Mouse (Mus musculus): Measurements from ENCODE around the gene C77080. TPM values are rescaled to one million over a fixed set of nuclear protein-coding genes. Genes with fewer than 3 reads are reported as not detected.
"Not testable (repeated sequence)": the region's sequence is repeated elsewhere in the genome, so short reads cannot be mapped to it uniquely, and the experiment has no call there.

C77080 gene
- polyA plus RNA-seq, 1 experiment from 2014 or later, result 10.0 TPM

GRCm38 (mm10) chr4:129226441-129226963, 34.7 kb downstream of the C77080 start:
- H3K27me3 ChIP-seq, result no peaks in the 10 kb centered on the region
- H3K4me2 ChIP-seq (replicated peaks), result peak overlapping the region; percentile 40
- peak overlapping the region; percentile 51 for H3K27ac ChIP-seq (replicated peaks)
- peaks cover 63% of the 10 kb centered on the region for H3K4me1 ChIP-seq
- 18% methylated on average over 5 of the region's 5 CpGs for WGBS
- H3K9ac ChIP-seq, result no peak overlapping the region
- no peaks in the 10 kb centered on the region for H3K9me3 ChIP-seq (replicated peaks)
- ATAC-seq (ENCODE audit: insufficient number of reproducible peaks, low FRiP score, low TSS enrichment, low read depth), result peak; percentile 16; the same call in 1 of the 2 replicates
- peaks cover 17% of the 10 kb centered on the region for H3K36me3 ChIP-seq
- H3K4me3 ChIP-seq (replicated peaks), result peak overlapping the region; percentile 27

- no peak overlapping the region for H3K9ac ChIP-seq
- peak overlapping the region; percentile 51 for H3K27ac ChIP-seq (replicated peaks)
- ATAC-seq (ENCODE audit: insufficient number of reproducible peaks, low FRiP score, low TSS enrichment, low read depth), result no peak
- H3K36me3 ChIP-seq, result peaks cover 26% of the 10 kb centered on the region
- no peaks in the 10 kb centered on the region for H3K27me3 ChIP-seq
- peaks cover 67% of the 10 kb centered on the region for H3K4me1 ChIP-seq
- H3K9me3 ChIP-seq (replicated peaks), result no peaks in the 10 kb centered on the region
- no peak overlapping the region for H3K4me2 ChIP-seq (replicated peaks)
- 90% methylated on average over 12 of the region's 12 CpGs for WGBS
- no peak overlapping the region for H3K4me3 ChIP-seq (replicated peaks)
Measured at GRCm38 (mm10) chr4:129225315-129225714, 35.9 kb downstream of the C77080 start.

DNA sequence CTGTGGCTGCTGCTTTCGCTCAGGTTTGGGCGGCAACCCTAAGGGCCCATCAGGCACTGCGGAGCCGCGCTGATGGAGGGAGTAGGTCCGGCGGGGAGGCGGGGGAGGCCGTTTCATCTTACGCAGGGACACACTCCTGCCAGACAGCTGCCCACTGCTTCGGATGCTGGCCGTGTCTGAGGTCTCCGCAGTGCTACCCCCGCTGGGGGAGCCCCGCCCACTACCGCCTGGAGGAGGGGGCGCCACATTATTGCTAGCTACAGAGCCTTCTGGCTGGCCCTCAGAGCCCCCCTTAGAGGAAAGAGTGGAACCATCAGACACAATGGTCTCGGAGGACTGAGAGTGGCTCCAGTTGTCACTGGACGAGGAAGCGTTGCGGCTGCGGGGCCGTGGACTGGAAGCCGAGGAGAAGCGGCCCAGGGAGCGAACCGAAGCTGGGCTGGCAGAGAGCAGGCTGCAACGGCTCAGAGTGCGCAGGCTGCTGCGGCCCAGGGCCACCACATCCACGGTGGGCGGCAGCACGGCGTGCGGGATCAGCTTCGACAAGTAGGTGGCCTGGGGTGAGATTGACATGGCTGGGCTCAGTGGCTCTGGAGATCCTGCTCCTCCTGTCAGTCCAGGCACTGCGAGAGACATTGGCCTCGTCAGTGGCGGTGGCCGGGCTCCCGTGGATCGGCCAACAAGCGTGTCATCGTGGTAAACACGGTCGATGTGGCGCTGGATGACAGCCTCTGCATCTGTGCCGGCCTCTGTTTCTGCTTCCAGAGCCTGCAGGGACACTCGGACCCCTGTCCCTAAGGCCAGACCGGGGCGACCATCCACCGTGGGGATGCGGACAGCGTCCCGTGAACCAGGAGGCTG, 37.6 kb downstream of the C77080 start:
- Histone ChIP-seq H3K27me3 (no peaks in the 10 kb centered on the region), H3K4me3 (replicated peaks) (no peak overlapping the region; the same call in 1 of the 2 replicates), H3K4me1 (peaks cover 82% of the 10 kb centered on the region), H3K9me3 (replicated peaks) (no peaks in the 10 kb centered on the region), H3K36me3 (peaks cover 40% of the 10 kb centered on the region), H3K4me2 (replicated peaks) (peak overlapping the region; percentile 38), H3K9ac (no peak overlapping the region), H3K27ac (replicated peaks) (no peak overlapping the region)
- 0 out of 2 replicates have a peak, but pooled peaks have one; percentile 22 for ATAC-seq (ENCODE audit: insufficient number of reproducible peaks, low FRiP score, low TSS enrichment, low read depth)
- WGBS, result 37% methylated on average over 55 of the region's 55 CpGs

DNA sequence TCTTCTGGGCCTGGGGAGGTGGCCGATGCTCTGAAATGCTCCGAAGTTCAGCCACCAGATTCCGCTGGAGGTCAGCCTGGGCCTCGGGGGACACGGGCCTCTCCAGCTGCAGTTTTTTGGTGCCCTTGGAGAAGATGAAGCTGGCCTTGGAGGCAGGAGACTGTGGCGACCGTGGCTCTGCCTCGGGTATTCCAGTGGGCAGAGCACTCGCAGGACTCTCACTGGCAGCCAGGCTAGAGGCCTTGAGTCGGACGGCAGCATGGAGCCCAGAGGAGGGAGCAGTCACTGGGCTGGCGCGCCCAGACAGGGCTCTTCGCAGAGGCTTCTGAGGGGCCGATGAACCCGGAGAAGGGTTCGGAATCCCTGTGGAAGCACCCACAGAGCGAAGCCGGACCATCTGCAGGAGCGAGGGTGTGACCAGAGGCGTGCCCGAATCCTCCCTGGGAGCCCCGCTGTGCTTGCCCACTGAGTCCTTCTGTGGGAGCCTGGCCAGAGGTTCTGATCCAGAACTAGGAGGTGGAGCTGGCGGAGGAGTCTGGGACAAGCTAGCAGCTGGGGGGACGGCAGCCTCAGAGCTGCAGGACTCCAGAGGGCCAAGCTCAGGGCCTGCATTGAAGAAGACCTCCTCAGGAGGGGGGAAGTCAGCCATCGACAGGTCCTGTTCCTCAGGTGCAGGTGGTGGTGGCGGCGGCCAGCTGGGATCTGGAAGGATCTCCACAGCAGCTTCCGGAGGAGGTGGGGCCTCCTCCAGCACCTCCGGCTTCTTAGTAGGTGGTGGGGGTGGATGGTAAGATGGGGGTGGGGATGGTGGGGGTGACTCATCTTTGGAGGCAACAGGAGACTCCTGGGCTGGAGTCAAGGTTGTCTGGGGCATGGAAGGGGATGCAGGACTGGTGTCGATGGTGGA, 38.9 kb downstream of the C77080 start:
- H3K9ac ChIP-seq, result no peak overlapping the region

DNA sequence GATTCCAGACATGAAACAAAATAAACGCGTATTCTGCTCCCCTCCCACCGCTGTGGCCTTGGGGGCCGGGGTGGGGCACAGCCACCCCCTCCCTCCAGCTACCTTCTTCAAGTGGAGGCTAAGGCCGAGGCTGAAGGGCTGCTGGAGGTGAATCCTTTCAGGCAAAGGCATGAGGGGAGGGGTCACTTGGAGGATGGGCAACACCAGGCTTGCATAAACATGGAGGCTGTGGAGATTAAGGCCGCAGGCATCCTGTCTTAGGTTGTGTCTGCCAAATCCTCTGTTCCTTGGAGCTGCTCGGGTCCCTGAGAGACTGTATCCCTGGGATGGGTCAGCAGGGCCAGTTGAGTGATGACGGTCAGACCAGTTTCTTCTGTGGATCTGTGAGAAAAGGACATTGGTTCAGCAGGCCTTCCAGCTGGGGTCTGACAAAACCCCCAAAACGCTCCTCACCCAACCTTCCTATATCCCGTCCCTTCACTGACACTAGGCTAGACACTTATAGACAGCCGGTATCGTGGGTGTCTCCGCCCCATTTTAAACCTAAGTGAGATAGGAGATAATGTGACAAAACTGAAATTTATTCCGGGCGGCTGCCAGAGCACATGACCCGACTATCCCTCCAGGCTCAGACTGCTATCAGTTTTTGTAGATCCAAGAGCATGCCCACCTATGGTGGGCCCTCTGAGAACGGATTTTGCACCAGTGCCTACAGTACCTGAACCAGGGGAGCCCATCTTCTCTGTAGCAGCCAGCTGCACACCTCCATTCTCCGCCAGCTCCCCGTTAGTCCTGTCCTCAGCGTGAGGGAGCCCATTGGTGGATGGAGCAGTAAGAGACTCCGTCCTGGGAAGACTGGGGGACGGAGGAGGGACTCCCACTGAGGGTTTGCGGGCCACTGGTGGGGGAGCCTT, 39.9 kb downstream of the C77080 start:
- peaks cover 63% of the 10 kb centered on the region for H3K36me3 ChIP-seq
- H3K9ac ChIP-seq, result no peak overlapping the region
- no peaks in the 10 kb centered on the region for H3K27me3 ChIP-seq
- H3K4me2 ChIP-seq (replicated peaks), result no peak overlapping the region
- ATAC-seq (ENCODE audit: insufficient number of reproducible peaks, low FRiP score, low TSS enrichment, low read depth), result no peak
- peaks cover 72% of the 10 kb centered on the region for H3K4me1 ChIP-seq
- no peak overlapping the region for H3K4me3 ChIP-seq (replicated peaks)
- H3K9me3 ChIP-seq (replicated peaks), result no peaks in the 10 kb centered on the region
- WGBS, result 72% methylated on average over 23 of the region's 23 CpGs
- no peak overlapping the region for H3K27ac ChIP-seq (replicated peaks)

More for the DNA sequence above, 38.9 kb downstream of the C77080 start:
- Histone ChIP-seq H3K9me3 (replicated peaks) (no peaks in the 10 kb centered on the region), H3K27me3 (no peaks in the 10 kb centered on the region), H3K4me1 (peaks cover 81% of the 10 kb centered on the region), H3K4me3 (replicated peaks) (no peak overlapping the region), H3K4me2 (replicated peaks) (no peak overlapping the region), H3K27ac (replicated peaks) (no peak overlapping the region), H3K36me3 (peaks cover 54% of the 10 kb centered on the region)
- no peak for ATAC-seq (ENCODE audit: insufficient number of reproducible peaks, low FRiP score, low TSS enrichment, low read depth)
- WGBS, result 75% methylated on average over 31 of the region's 31 CpGs

- peaks cover 69% of the 10 kb centered on the region for H3K36me3 ChIP-seq
- no peak overlapping the region for H3K4me2 ChIP-seq (replicated peaks)
- H3K27ac ChIP-seq (replicated peaks), result 0 out of 2 replicates have a peak overlapping the region, but pooled peaks have one; percentile 4
- H3K9ac ChIP-seq, result no peak overlapping the region
- H3K27me3 ChIP-seq, result no peaks in the 10 kb centered on the region
- no peak for ATAC-seq (ENCODE audit: insufficient number of reproducible peaks, low FRiP score, low TSS enrichment, low read depth)
- H3K4me1 ChIP-seq, result peaks cover 63% of the 10 kb centered on the region
- WGBS, result 69% methylated on average over 7 of the region's 7 CpGs
- H3K4me3 ChIP-seq (replicated peaks), result no peak overlapping the region
- no peaks in the 10 kb centered on the region for H3K9me3 ChIP-seq (replicated peaks)
Measured at GRCm38 (mm10) chr4:129220376-129221089, 40.7 kb downstream of the C77080 start.

DNA sequence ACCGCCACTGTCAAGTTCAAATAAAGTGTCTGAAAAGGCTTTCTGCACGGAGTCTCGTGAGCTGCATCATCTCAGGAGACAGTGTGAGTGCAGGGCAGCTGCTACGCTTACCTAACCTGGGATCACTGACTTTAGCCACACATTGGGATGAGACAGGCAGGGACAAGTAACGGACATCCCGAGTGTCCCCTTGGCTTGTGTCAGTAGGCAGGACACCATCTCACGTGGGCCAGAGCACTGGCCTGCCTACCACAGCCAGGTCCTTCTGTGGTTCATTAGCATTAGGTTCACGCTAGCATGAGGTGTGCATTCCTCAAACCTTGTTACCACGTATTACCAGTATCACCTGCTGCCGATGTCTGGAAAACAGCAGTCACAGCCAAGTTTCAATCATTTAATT, 42.0 kb downstream of the C77080 start:
- peaks cover 81% of the 10 kb centered on the region for H3K36me3 ChIP-seq
- peaks cover 56% of the 10 kb centered on the region for H3K4me1 ChIP-seq
- peak overlapping the region; percentile 80 for H3K27ac ChIP-seq (replicated peaks)
- H3K27me3 ChIP-seq, result no peaks in the 10 kb centered on the region
- whole genome bisulfite sequencing, result 43% methylated on average over 10 of the region's 10 CpGs
- ATAC-seq (ENCODE audit: insufficient number of reproducible peaks, low FRiP score, low TSS enrichment, low read depth), result no peak
- H3K4me3 ChIP-seq (replicated peaks), result 0 out of 2 replicates have a peak overlapping the region, but pooled peaks have one; percentile 1
- H3K9me3 ChIP-seq (replicated peaks), result no peaks in the 10 kb centered on the region
- no peak overlapping the region for H3K9ac ChIP-seq
- H3K4me2 ChIP-seq (replicated peaks), result no peak overlapping the region

DNA sequence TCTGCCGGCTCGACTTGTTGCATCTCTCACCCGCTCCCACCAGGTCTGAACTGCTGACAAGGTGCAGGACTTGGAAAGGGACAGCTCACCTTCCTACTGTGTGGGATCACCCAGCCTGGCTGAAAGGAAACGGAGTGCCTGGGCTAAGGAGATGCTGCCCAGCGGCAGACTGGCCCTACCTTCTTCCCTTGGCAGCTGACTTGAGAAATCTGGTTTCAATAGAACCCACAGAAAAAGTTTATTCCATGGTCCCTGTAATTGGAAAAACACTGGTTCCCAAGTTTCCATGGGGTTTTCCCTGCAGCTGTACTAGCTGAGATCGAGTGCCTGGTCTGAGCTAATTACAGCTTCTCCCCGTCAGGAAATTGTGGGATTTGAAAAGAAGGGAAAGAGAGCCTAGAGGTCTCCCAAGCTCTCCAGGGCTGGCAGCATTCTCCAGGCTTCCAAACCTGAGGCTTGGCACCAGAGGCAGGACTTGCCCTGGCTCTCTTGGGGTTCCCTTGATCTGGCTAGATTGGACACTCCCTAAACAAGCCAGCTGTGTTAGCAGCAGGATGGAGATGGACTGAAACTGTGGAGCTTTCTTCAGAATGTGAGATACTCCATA, 42.5 kb downstream of the C77080 start:
- H3K4me1 ChIP-seq, result peaks cover 51% of the 10 kb centered on the region
- no peak overlapping the region for H3K9ac ChIP-seq
- no peak overlapping the region for H3K4me2 ChIP-seq (replicated peaks)
- H3K27ac ChIP-seq (replicated peaks), result peak overlapping the region; percentile 80
- peak; percentile 58 for ATAC-seq (ENCODE audit: insufficient number of reproducible peaks, low FRiP score, low TSS enrichment, low read depth)
- peaks cover 84% of the 10 kb centered on the region for H3K36me3 ChIP-seq
- no peaks in the 10 kb centered on the region for H3K9me3 ChIP-seq (replicated peaks)
- 42% methylated on average over 7 of the region's 7 CpGs for WGBS
- 0 out of 2 replicates have a peak overlapping the region, but pooled peaks have one; percentile 1 for H3K4me3 ChIP-seq (replicated peaks)
- no peaks in the 10 kb centered on the region for H3K27me3 ChIP-seq

DNA sequence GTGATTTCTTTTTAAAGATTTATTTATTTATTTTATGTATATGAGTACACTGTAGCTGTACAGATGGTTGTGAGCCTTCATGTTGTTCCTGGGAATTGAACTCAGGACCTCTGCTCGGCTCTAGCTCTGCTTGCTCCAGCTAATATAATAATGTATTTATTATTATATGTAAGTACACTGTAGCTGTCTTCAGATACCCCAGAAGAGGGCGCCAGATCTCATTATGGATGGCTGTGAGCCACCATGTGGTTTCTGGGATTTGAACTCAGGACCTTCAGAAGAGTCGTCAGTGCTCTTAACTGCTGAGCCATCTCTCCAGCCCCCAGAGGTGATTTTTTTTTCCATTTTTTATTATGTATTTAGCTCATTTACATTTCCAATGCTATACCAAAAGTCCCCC, 48.7 kb downstream of the C77080 start:
- not testable (repeated sequence) for H3K4me2 ChIP-seq (replicated peaks); H3K27ac ChIP-seq (replicated peaks); H3K4me3 ChIP-seq (replicated peaks); H3K27me3 ChIP-seq; ATAC-seq (ENCODE audit: insufficient number of reproducible peaks, low FRiP score, low TSS enrichment, low read depth); H3K9ac ChIP-seq; H3K4me1 ChIP-seq; H3K9me3 ChIP-seq (replicated peaks)
- peaks cover 85% of the 10 kb centered on the region for H3K36me3 ChIP-seq
- WGBS, result 71% methylated on average over 3 of the region's 3 CpGs

Measured in embryonic facial prominence, embryonic 15.5 days (tissue).